Mouse (Mus musculus) CH12.LX (cell line): ENCODE data around the gene Cramp1l.

Source experiments
- CTCF ChIP-seq, 2 experiments: IDR thresholded peaks in 1 of 2; conservative IDR thresholded peaks in 1 of 2; 2 replicates each; pipeline ENCODE4 v1.5.1; 2011 to 2012; ENCODE audit warnings: low read depth in 2 of 2, low read length in 2 of 2, improper control_type of control experiment in 1 of 2, inconsistent platforms in 1 of 2, mild to moderate bottlenecking in 1 of 2, moderate library complexity in 1 of 2
- POLR2A ChIP-seq: IDR thresholded peaks from 2 replicates; pipeline ENCODE4 v1.6.1; 2011; ENCODE audit warnings: low read depth, mild to moderate bottlenecking, improper control_type of control experiment, low read length
- USF1 ChIP-seq: IDR thresholded peaks from 2 replicates; pipeline ENCODE4 v1.6.1; 2014; ENCODE audit warnings: low read depth, mild to moderate bottlenecking, inconsistent platforms, low read length, improper control_type of control experiment
- ZC3H11A ChIP-seq: IDR thresholded peaks from 2 replicates; pipeline ENCODE4 v1.6.1; 2012; ENCODE audit warnings: low read depth, mild to moderate bottlenecking, inconsistent platforms, low read length, improper control_type of control experiment

DNA sequence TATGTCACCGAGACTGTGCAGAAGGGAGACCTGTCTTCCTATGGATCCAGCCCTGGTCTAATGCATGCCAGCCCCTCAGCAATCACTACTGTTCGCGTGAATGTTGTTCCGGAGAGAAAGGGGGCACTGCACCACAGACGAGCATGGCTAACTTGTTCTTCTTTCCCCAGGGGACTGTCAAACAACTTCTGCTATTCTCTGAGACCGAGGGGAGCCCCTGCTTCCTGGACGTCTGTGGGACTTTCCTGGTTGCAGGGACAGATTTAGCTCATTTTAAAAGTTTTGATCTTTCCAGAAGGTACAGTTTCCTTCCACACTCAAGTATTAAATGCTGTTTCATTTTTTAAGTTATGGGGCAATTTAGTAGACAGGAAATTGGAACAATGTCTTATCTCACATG lies 29.3 kb upstream of the Cramp1l start:
- TF ChIP-seq POLR2A, result no peak; the same call in 1 of the 2 replicates
- no peak for TF ChIP-seq CTCF (conservative IDR thresholded peaks at IDR 0.05 in 1 of 2, IDR thresholded peaks at IDR 0.05 in 1 of 2; ENCODE audit: low read depth in 2 of 2, low read length in 2 of 2)
- TF ChIP-seq ZC3H11A, result no peak
- TF ChIP-seq USF1, result no peak
